Mouse (Mus musculus) c-Kit-positive CD71-positive TER-119-positive erythroid progenitor cells, embryonic 14.5 days (primary cell): ENCODE data around the gene Ubtd1.
"Not testable (repeated sequence)": the region's sequence is repeated elsewhere in the genome, so short reads cannot be mapped to it uniquely, and the experiment has no call there.

ENCODE experiments used
- DNase-seq: peaks from one replicate; pipeline ENCODE4 v3.0.0-alpha.2; 2013; ENCODE audit warnings: low spot score

Gene Ubtd1

DNA sequence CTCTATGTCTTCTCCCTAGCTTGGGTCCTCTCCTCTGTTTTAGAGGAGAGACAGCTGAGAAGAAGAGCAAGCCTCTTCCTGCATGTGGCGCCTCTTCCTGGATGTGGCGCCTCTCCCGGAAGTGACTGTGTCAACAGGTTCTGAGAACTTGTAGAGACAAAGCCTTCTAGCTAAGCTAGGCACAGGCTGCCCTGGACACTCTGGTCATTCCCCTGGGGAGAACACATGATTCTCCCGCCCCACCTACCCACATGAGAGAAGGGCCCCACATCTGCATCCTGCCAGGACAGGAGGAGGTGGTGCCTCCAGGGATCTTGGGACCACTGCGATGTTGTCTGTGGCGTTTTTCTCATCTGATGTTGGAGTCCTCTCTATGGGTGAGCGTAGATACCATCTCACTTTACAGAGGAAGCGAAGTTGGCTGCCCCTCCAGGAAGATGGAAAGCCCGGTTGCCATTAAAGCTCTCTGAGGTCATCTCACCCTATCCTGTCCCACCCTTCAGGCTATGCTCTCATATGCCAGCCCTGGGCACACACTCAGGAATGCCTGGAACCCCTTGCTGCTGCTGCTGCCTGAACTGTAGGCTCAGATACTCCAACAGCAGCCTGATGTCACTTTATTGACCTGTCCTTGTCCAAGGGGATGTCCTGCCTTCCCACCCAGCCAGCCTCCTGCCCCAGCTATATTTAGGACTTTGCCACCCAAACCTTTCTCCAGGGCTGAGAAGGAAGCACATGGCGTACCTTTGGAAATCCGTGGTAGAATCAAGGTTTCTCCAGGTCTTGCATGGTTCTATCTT lies 87.1 kb downstream of the Ubtd1 start:
- no peak for DNase-seq

DNA sequence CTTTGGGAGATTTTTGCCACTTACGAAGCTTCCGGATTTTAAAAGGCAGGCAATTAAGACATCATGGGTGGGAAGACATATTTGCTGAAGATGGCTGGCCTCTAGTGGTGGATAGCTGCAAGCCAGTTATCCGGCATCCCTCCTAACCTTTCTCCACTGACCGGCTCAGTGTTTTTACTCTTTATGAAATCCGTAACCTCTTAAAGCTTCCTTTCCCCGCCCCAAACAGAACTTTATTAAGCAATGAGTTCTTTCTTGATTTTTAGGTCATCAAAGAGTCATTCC lies 87.6 kb downstream of the Ubtd1 start:
- DNase-seq = no peak

DNA sequence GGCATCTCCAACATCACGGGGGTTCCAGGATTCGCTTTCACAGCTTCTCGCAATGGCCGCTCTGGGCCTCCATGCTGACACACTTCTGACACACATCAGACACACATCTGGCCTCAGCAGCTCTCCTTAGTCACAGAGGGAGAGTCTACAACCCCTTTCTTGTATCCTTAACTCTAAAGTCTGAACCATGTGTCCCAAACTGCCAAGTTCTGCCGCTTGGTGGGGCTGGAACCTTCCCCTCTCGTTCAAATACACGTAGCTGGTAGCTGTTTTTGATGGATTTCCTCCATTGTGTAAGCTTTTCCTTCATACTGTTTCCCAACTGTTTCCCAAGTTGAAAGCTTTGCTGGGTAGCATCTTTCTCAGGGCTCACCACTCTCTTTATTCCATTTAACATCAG lies 89.7 kb downstream of the Ubtd1 start:
- no peak for DNase-seq

DNA sequence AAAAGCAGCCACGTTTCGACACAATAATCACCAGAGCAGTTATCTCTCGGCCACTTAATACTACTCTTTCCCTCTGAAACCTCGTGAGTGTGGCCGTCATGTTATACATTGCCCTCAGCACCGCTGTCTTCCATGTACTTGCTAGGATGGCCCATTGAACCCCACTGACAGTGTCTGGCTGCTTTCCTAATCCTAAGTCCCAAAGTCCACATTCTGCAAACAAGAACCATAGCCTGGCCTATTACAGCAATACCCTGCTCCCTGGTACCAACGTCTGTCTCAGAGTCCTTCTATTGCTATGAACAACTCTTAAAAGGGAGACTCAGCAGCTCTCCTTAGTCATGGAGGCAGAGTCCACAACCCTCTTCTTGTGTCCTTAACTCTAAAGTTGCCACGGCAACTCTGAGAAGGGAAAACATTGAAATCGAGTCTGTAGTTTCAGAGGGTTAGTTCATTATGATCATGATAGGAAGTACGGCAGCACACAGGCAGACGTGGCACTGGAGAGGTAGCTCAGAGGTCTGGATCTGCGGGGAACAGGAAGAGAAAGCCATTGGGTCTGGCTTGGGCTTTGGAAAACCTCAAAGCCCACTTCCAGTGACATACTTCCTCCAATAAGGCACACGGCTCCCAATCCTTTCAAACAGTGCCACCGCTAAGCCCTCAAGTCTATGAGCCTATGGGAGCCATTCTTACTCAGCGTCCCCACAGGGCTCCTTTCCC lies 90.5 kb downstream of the Ubtd1 start:
- DNase-seq = no peak

DNA sequence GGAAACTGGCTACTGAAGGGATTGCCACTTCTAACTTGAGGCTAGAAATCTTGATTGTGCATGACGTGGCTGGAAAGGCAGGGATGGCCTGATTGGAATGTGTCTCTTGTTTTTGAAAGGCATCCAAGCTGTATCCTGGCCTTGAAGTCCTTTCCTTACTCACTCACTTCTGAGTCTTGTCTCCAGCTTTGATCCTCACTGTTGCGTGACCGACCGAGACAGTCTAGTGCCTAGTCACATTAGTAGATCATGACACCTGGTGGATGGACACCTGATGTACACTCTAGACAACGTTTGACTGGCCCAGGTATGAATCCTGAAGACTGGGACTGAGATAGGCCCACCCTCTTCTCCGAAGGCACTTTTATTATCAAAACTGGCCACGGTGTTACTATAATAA lies 91.2 kb downstream of the Ubtd1 start:
- DNase-seq = no peak

DNA sequence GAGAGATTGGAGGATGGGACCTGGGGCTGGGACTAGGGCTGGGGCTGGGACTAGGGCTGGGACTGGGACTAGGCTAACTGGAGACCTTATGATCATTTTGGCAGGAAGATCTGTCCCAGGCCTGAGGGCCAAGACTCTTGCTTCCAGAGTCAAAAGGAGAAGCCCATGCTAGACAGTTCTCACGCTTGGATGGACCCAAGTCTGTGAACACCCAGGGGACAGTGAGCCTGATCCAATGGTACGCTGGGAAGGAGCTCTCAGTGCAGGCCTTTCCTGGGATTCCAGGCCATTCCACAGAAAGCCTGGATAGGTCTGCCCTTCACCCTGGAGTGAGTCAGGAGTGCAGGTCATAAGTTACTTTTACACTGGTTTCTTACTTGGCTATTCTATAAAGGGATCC lies 93.5 kb downstream of the Ubtd1 start:
- DNase-seq = no peak

DNA sequence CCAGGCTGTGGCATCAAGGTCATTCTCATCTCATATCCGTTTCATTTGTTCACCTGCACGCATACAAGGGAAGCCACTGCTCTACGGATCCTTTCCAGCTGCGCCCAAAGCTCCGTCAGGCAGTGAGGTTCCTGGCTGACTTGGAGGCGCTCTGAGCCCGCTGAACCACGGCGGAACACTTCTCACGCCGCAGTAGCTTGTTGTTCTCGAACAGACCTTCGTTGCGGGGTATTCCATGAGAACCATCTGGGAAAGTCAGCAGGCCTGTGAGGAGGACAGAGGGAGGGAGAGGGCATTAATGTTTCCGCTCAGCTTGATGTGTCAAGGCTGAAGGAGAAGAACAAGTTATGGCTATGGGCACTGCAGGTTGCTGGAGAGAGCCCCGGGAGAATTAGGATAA lies 94.4 kb downstream of the Ubtd1 start:
- no peak for DNase-seq

DNA sequence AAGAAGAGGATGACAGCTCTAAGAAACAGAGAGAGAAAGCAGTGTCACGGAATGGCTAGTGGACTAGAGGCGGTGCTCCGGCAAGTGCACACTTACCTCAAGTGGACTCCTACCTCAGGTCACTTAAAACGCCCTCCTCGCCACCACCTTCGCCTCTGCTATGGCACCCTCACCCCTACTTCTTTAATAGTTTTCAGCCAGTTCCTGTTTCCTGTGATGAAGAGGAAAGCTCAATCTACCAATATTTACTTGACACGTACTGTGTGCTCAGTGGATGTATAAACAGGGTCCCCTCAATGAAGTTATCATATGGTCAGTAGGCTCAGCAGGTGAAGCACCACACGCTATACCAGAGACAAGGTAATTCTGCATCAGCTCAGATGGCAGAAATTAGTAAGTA lies 97.0 kb downstream of the Ubtd1 start:
- DNase-seq = no peak

DNA sequence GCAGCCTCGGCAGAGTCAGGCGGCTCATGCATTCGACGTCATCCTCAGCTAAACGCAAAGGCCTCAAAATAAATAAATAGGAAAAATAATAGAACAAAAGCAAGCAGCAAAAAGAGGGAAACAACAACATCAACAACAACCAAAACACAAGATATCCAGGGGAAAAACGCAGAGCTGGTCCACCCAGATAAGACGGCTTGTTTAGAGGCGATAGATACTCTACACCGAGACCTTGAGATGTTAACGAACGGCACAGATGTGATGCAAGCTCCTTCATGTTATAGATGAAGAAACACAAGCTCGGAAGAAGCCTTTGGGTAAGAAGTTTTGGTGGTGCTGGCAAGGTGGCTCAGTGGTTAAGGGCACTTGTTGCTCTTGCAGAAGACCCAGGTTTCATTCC lies 97.4 kb downstream of the Ubtd1 start:
- DNase-seq = peak; percentile 37

DNA sequence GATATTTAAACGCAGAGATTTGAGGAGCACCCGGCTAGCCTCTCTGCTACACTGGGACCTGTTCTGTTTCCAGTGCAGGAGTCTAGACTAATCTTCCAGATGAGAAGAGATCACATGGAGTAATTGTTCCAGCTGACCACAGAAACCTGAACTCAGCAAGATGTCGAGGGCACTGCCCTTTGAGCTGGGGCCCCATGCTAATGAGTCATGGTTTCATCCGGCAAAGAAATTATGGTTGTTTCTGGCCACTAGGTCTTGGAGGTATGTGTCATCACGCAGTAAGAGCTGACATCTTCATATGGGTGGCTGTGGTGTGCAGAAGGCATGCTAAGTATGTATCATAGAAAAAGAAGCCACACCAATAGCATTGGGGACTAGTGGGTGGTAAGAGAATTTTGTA lies 98.4 kb downstream of the Ubtd1 start:
- no peak for DNase-seq

DNA sequence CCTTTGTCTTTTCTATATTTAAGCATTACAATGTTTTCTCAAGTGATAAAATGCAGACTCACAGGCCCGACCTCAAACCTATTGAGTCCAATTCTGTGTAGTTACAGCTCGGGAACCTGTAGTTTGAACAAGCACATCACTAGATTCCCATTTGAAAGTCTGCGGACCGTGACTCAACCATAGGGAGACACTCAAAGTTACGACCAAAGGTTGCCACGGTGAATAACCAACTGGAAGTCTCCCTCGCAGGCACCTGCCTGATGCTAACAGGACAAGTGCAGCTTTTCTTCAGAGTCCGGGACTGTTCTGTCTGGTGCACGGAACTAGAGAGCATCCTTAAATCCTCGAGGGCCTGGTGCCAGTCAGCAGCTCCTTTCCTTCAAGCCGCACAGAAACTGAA lies 98.9 kb downstream of the Ubtd1 start:
- DNase-seq = no peak

DNA sequence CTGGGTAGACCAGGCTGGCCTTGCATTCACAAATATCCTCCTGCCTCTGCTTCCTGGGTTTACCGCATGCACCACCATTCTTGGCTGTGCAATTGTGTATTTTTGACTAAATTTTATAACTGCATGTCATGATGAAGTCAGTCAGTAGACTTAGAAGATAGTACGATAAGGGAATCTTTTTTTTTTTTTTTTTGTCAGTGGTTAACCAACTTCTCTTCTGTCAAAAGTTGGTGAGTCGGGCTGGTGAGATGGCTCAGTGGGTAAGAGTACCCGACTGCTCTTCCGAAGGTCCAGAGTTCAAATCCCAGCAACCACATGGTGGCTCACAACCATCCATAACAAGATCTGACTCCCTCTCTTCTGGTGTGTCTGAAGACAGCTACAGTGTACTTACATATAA lies 100.0 kb downstream of the Ubtd1 start:
- not testable (repeated sequence) for DNase-seq
